Mouse (Mus musculus): ENCODE results near the gene Zfp712.

Zfp712 gene

GRCm38 (mm10) chr13:67060786-67061358, at the start of gene Zfp712:
Gene Zfp712, minus strand, starts transcription at chr13:67061170.
- H3K36me3 ChIP-seq (ENCODE audit: insufficient read depth, low read length), result no peaks in the 10 kb centered on the region
- TF ChIP-seq POU5F1 (IDR thresholded peaks at IDR 0.05; ENCODE audit: borderline replicate concordance, low read length) (no peak), NANOG (IDR thresholded peaks at IDR 0.05; ENCODE audit: borderline replicate concordance, low read length) (no peak)

GRCm38 (mm10) chr13:67108821-67109206, 47.8 kb upstream of the Zfp712 start:
- Histone ChIP-seq H3K9me3 (ENCODE audit: low read length) (peaks cover 1% of the 10 kb centered on the region; the same call in 1 of the 2 replicates), H3K27me3 (ENCODE audit: insufficient read depth, low read length) (no peaks in the 10 kb centered on the region), H3K4me1 (replicated peaks; ENCODE audit: low read depth, low read length) (peaks cover 26% of the 10 kb centered on the region), H3K4me3 (replicated peaks; ENCODE audit: low read length) (peak overlapping the region; percentile 88), H3K36me3 (ENCODE audit: insufficient read depth, low read length) (peaks cover 10% of the 10 kb centered on the region)
- no peak for TF ChIP-seq POU5F1 (IDR thresholded peaks at IDR 0.05; ENCODE audit: borderline replicate concordance, low read length)
- no peak for TF ChIP-seq CTCF (conservative IDR thresholded peaks at IDR 0.05; ENCODE audit: low read length)
- TF ChIP-seq NANOG (IDR thresholded peaks at IDR 0.05; ENCODE audit: borderline replicate concordance, low read length), result no peak

More at GRCm38 (mm10) chr13:67060786-67061358, at the start of gene Zfp712:
- H3K4me1 ChIP-seq (replicated peaks; ENCODE audit: low read depth, low read length), result peaks cover 17% of the 10 kb centered on the region
- H3K4me3 ChIP-seq (replicated peaks; ENCODE audit: low read length), result peak within 1 kb of the TSS; percentile 92
- peaks cover 12% of the 10 kb centered on the region for H3K9me3 ChIP-seq (ENCODE audit: low read length)
- no peaks in the 10 kb centered on the region for H3K27me3 ChIP-seq (ENCODE audit: insufficient read depth, low read length)

- Histone ChIP-seq H3K27me3 (ENCODE audit: insufficient read depth, low read length) (no peaks in the 10 kb centered on the region), H3K36me3 (ENCODE audit: insufficient read depth, low read length) (peaks cover 10% of the 10 kb centered on the region), H3K9me3 (ENCODE audit: low read length) (no peaks in the 10 kb centered on the region), H3K4me1 (replicated peaks; ENCODE audit: low read depth, low read length) (peaks cover 26% of the 10 kb centered on the region), H3K4me3 (replicated peaks; ENCODE audit: low read length) (peak within 1 kb of the TSS; percentile 88)
- TF ChIP-seq NANOG (IDR thresholded peaks at IDR 0.05; ENCODE audit: borderline replicate concordance, low read length), result no peak
- TF ChIP-seq CTCF (conservative IDR thresholded peaks at IDR 0.05; ENCODE audit: low read length), result peak; percentile 79
- no peak for TF ChIP-seq POU5F1 (IDR thresholded peaks at IDR 0.05; ENCODE audit: borderline replicate concordance, low read length)
These were observed 47.3 kb upstream of the Zfp712 start, which contains the start of gene Gm28557 for GRCm38 (mm10) chr13:67108194-67108820. Gene Gm28557, minus strand, starts transcription at chr13:67108604.

- Histone ChIP-seq H3K36me3 (ENCODE audit: insufficient read depth, low read length) (peaks cover 10% of the 10 kb centered on the region), H3K4me1 (replicated peaks; ENCODE audit: low read depth, low read length) (peaks cover 26% of the 10 kb centered on the region), H3K4me3 (replicated peaks; ENCODE audit: low read length) (peak overlapping the region; percentile 88), H3K27me3 (ENCODE audit: insufficient read depth, low read length) (no peaks in the 10 kb centered on the region), H3K9me3 (ENCODE audit: low read length) (no peaks in the 10 kb centered on the region)
- no peak for TF ChIP-seq NANOG (IDR thresholded peaks at IDR 0.05; ENCODE audit: borderline replicate concordance, low read length)
- no peak for TF ChIP-seq POU5F1 (IDR thresholded peaks at IDR 0.05; ENCODE audit: borderline replicate concordance, low read length)
These were observed 46.7 kb upstream of the Zfp712 start for GRCm38 (mm10) chr13:67107681-67108080.

- TF ChIP-seq CTCF (conservative IDR thresholded peaks at IDR 0.05; ENCODE audit: low read length), result no peak
- TF ChIP-seq POU5F1 (IDR thresholded peaks at IDR 0.05; ENCODE audit: borderline replicate concordance, low read length), result no peak
- no peak for TF ChIP-seq NANOG (IDR thresholded peaks at IDR 0.05; ENCODE audit: borderline replicate concordance, low read length)
- H3K9me3 ChIP-seq (ENCODE audit: low read length), result no peaks in the 10 kb centered on the region
- no peak within 1 kb of the TSS for H3K4me3 ChIP-seq (replicated peaks; ENCODE audit: low read length)
- peaks cover 33% of the 10 kb centered on the region for H3K36me3 ChIP-seq (ENCODE audit: insufficient read depth, low read length)
- H3K27me3 ChIP-seq (ENCODE audit: insufficient read depth, low read length), result no peaks in the 10 kb centered on the region
- H3K4me1 ChIP-seq (replicated peaks; ENCODE audit: low read depth, low read length), result no peaks in the 10 kb centered on the region; the same call in 1 of the 2 replicates
These were observed 36.9 kb upstream of the Zfp712 start, which contains the start of gene Zfp708 for GRCm38 (mm10) chr13:67097876-67098275. Gene Zfp708, minus strand, starts transcription at chr13:67097976.

GRCm38 (mm10) chr13:67090154-67090553, 29.2 kb upstream of the Zfp712 start:
- Histone ChIP-seq H3K9me3 (ENCODE audit: low read length) (no peaks in the 10 kb centered on the region), H3K4me1 (replicated peaks; ENCODE audit: low read depth, low read length) (no peaks in the 10 kb centered on the region), H3K36me3 (ENCODE audit: insufficient read depth, low read length) (peaks cover 6% of the 10 kb centered on the region), H3K27me3 (ENCODE audit: insufficient read depth, low read length) (no peaks in the 10 kb centered on the region), H3K4me3 (replicated peaks; ENCODE audit: low read length) (no peak overlapping the region)
- no peak for TF ChIP-seq NANOG (IDR thresholded peaks at IDR 0.05; ENCODE audit: borderline replicate concordance, low read length)
- no peak for TF ChIP-seq POU5F1 (IDR thresholded peaks at IDR 0.05; ENCODE audit: borderline replicate concordance, low read length)
- TF ChIP-seq CTCF (conservative IDR thresholded peaks at IDR 0.05; ENCODE audit: low read length), result no peak

GRCm38 (mm10) chr13:67081946-67082345, 21.0 kb upstream of the Zfp712 start:
- Histone ChIP-seq H3K36me3 (ENCODE audit: insufficient read depth, low read length) (peaks cover 7% of the 10 kb centered on the region; the same call in 1 of the 2 replicates), H3K27me3 (ENCODE audit: insufficient read depth, low read length) (no peaks in the 10 kb centered on the region), H3K4me3 (replicated peaks; ENCODE audit: low read length) (peak overlapping the region; percentile 76), H3K4me1 (replicated peaks; ENCODE audit: low read depth, low read length) (peaks cover 16% of the 10 kb centered on the region), H3K9me3 (ENCODE audit: low read length) (no peaks in the 10 kb centered on the region)
- TF ChIP-seq CTCF (conservative IDR thresholded peaks at IDR 0.05; ENCODE audit: low read length), result no peak
- no peak for TF ChIP-seq POU5F1 (IDR thresholded peaks at IDR 0.05; ENCODE audit: borderline replicate concordance, low read length)
- TF ChIP-seq NANOG (IDR thresholded peaks at IDR 0.05; ENCODE audit: borderline replicate concordance, low read length), result no peak

- peak overlapping the region; percentile 76 for H3K4me3 ChIP-seq (replicated peaks; ENCODE audit: low read length)
- peaks cover 8% of the 10 kb centered on the region; the same call in 1 of the 2 replicates for H3K36me3 ChIP-seq (ENCODE audit: insufficient read depth, low read length)
- TF ChIP-seq NANOG (IDR thresholded peaks at IDR 0.05; ENCODE audit: borderline replicate concordance, low read length) (no peak; the same call in 1 of the 2 replicates), CTCF (conservative IDR thresholded peaks at IDR 0.05; ENCODE audit: low read length) (no peak), POU5F1 (IDR thresholded peaks at IDR 0.05; ENCODE audit: borderline replicate concordance, low read length) (no peak)
- H3K9me3 ChIP-seq (ENCODE audit: low read length), result peaks cover 3% of the 10 kb centered on the region
- H3K4me1 ChIP-seq (replicated peaks; ENCODE audit: low read depth, low read length), result peaks cover 16% of the 10 kb centered on the region
- no peaks in the 10 kb centered on the region for H3K27me3 ChIP-seq (ENCODE audit: insufficient read depth, low read length)
These were observed 20.3 kb upstream of the Zfp712 start for GRCm38 (mm10) chr13:67081142-67081713.
